Mouse (Mus musculus): Measurements from ENCODE around the gene Gm7075.
"Not testable (repeated sequence)": the region's sequence is repeated elsewhere in the genome, so short reads cannot be mapped to it uniquely, and the experiment has no call there.

Gene Gm7075

GRCm38 (mm10) chr10:63421739-63422735, at the start of gene Gm7075:
Gene Gm7075 (minus strand): TSS chr10:63421789.
- peak; percentile 75 for DNase-seq (ENCODE audit: low read depth, low spot score)

DNA sequence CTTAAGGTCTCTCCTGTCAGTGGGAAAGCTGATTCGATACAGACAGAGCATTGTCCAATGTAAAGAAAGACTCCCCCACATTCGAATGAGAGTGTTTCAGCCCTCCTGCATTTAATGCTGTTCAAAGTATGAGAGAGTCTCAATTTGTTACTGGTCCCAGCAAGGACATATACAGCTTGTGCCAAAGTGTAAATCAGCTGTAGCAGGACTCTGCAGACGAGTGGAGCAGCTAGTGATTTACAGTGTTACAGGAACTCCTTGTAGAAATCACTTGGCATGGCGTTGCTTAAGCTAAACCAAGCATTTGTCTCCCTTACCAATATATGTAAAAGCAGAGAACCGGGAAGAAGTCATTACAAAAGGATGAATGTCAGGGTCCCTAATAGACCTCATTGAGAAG, 39.3 kb upstream of the Gm7075 start:
- no peak for DNase-seq (ENCODE audit: low read depth, low spot score)

GRCm38 (mm10) chr10:63457292-63458128, 35.9 kb upstream of the Gm7075 start:
- DNase-seq (ENCODE audit: low read depth, low spot score): no peak

GRCm38 (mm10) chr10:63455110-63455878, 33.7 kb upstream of the Gm7075 start:
- peak; percentile 28 for DNase-seq (ENCODE audit: low read depth, low spot score)

GRCm38 (mm10) chr10:63453926-63454325, 32.3 kb upstream of the Gm7075 start:
- no peak for DNase-seq (ENCODE audit: low read depth, low spot score)

GRCm38 (mm10) chr10:63444602-63445387, 23.2 kb upstream of the Gm7075 start:
- DNase-seq (ENCODE audit: low read depth, low spot score): not testable (repeated sequence)

- DNase-seq (ENCODE audit: low read depth, low spot score): no peak
These were observed 18.2 kb upstream of the Gm7075 start for GRCm38 (mm10) chr10:63439694-63440228.

DNA sequence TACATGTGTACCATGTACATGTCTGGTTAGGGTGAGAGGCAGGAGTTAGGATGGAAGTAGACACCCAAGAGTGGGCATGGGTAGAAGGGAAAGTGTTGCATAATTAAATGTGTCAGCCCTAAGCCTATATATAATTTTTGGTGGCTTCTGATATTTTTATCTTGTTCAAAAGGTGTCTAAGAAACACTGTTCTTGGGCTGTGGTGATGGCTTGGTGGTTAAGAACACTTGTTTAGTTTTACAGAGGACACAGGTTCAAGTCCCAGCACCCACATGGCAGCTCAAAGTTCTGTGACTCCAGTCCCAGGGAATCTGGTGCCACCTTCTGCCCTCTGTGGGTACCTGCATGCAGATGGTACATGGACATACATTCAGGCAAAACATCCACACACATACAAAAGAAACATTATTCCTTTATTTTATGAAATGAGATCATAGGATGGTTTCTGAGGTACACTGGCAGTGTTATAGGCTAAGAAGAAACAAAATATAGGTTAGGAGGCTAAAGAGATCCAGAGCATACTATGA, 17.2 kb upstream of the Gm7075 start:
- no peak for DNase-seq (ENCODE audit: low read depth, low spot score)

DNA sequence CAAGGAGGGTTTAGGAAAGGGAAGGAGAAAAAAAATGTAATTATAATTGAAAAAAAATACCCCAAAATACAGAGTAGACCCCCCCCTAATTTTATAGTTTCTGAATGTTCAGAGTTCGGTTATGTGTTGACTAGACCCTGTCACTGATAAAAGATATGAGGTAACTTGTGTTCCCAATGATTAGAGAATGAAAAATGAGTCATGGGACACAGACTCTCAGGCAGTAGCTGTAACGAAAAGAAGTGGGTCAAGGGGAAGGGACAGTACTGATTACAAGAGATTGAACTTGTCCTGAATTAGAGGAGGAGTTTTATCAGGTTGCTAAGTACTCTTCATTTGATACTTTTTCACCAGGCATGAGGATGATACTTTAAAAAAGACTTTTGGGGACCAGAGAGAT, 11.3 kb upstream of the Gm7075 start:
- DNase-seq (ENCODE audit: low read depth, low spot score): no peak

DNA sequence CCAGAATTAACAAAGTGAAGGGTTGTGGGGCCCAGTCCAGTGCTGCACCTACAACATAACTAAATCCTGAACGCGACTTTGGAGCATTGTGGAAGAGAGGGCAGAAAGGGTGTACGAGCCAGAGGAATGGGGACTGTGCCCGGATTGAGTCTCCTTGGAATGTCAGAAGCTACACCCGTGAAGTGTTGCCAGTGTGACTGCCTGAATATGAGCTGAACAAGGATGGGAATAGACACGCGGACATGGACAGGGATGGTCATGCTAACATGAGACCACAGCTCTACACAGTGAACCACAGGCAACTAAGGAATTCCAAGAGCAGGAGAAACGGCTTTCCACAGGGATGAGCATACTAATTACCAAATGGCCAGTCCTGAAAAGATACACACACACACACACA, 10.5 kb upstream of the Gm7075 start:
- DNase-seq (ENCODE audit: low read depth, low spot score): no peak

DNA sequence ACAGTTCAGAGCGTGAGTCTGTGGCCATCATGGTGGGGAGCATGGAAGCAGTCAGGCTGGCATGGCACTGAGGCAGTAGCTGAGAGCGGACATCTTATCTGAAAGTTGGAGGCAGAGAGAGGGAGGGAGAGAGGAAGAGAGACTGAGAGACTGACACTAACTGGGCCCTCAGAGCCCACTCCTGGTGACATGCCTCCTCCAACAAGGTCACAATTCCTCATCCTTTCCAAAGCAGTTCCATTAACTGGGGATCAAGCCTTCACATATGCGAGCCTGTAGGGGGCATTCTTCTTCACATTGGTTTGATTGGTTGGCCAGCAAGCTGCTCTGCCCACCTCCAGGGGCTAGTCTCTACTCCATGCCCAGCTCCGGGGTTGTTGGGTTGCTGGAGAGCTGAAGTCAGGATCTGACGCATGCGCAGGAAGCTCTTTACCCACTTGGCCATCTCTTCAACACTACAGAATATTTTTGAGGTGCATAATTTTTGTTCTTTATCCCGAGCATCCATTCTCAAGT, 9.7 kb upstream of the Gm7075 start:
- DNase-seq (ENCODE audit: low read depth, low spot score): no peak

DNA sequence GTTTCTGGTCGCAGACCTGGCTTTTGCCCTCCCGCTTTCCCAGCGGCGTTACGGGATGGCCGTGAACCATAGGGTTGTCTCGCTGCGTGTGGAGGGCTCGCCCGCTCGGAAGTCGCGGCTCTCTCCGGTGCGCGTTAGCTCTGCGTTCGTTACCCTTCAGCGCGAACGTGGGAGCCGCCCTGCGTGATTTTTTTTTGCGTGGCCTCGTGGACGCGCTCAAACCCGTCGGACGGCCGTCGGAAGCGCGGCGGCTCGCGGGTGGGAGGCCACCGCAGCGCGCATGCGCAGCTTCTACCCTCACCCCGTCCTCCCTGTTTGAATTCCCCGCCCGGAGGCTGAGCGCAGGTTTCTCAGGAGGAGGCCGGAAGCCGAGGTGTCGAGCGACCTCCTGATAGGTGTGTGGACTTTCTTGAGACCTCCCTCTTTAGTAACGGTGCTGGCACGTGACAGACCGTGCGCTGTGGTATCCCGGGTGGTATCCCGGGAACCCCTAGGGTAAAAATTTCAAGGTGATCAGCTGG, 8.3 kb upstream of the Gm7075 start, which contains the start of gene Ctnna3:
TSS of gene Ctnna3 (plus strand) at position 314 of the 521 bp plus-strand sequence.
- DNase-seq (ENCODE audit: low read depth, low spot score): peak; percentile 97

GRCm38 (mm10) chr10:63429380-63429779, 7.8 kb upstream of the Gm7075 start:
- peak; percentile 99 for DNase-seq (ENCODE audit: low read depth, low spot score)

- DNase-seq (ENCODE audit: low read depth, low spot score): no peak
These were observed 7.4 kb upstream of the Gm7075 start for GRCm38 (mm10) chr10:63429023-63429340.

DNA sequence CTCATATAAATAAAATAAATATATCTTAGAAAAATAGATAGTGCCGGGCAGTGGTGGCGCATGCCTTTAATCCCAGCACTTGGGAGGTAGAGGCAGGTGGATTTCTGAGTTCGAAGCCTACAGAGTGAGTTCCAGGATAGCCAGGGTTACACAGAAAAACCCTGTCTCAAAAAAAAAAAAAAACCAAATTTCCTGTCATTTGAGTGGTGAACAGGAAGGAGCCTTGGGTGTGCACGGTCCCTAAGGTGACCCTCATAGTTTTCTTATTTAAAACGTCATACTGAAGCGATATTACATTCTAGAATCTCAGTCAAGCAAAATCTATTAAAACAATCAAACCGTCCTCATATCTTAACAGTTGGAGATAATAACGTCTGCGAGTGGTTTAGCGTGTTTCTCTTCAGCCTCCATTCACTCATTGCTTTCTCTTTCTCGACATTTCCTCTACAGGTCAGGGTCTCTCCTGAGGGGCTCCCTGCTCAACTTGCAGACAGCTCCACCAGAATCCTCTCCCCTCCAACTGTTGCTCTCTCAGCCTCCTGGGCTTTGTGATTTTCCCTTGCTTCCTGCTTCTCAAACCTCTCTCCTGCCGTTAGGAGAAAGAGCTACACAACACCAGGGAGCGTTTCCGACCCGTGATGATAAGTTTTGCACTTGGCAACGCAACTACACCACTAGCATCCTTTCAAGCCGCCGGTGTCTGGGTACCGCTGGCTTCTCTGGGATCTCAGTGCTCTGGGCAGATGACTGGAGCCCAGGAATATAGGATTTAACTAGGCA, 6.8 kb upstream of the Gm7075 start:
- peak; percentile 80 for DNase-seq (ENCODE audit: low read depth, low spot score)

GRCm38 (mm10) chr10:63427146-63427545, 5.6 kb upstream of the Gm7075 start:
- no peak for DNase-seq (ENCODE audit: low read depth, low spot score)

GRCm38 (mm10) chr10:63424475-63424814, 2.9 kb upstream of the Gm7075 start:
- DNase-seq (ENCODE audit: low read depth, low spot score): peak; percentile 75

GRCm38 (mm10) chr10:63423591-63424474, 2.2 kb upstream of the Gm7075 start:
- DNase-seq (ENCODE audit: low read depth, low spot score): no peak

Data from A20 (cell line).